Mouse (Mus musculus): ENCODE results near the gene Hist1h3f.
A peak's percentile ranks its signal among the peaks of the same experiment; 100 is the strongest.
"Not testable (repeated sequence)": the region's sequence is repeated elsewhere in the genome, so short reads cannot be mapped to it uniquely, and the experiment has no call there.

The Hist1h3f gene

DNA sequence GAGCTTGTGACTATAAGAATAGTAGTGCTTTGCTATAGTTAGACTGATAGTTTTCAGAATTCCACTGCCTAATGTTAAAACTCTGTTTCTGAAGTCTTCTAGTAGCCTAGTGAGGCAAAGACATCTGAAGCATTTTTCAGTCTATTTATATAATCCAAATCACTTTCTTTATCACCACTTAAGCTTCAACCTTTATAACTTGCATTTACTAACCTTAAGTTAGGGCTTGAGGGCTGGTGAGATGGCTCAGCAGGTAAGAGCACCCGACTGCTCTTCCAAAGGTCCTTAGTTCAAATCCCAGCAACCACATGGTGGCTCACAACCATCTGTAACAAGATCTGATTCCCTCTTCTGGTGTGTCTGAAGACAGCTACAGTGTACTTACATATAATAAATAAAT, 4.0 kb upstream of the Hist1h3f start:
- DNase-seq = not testable (repeated sequence)

- DNase-seq = no peak
Measured at GRCm38 (mm10) chr13:23541497-23541896, 2.4 kb upstream of the Hist1h3f start.

GRCm38 (mm10) chr13:23542225-23542980, 1.4 kb upstream of the Hist1h3f start:
- not testable (repeated sequence) for DNase-seq

GRCm38 (mm10) chr13:23542999-23543607, 749 bp upstream of the Hist1h3f start, which contains the start of gene Hist1h2bh:
Gene Hist1h2bh, minus strand, starts transcription at chr13:23543392.
- peak; percentile 69 for DNase-seq

GRCm38 (mm10) chr13:23544787-23545120, 902 bp downstream of the Hist1h3f start:
- DNase-seq = peak; percentile 45

DNA sequence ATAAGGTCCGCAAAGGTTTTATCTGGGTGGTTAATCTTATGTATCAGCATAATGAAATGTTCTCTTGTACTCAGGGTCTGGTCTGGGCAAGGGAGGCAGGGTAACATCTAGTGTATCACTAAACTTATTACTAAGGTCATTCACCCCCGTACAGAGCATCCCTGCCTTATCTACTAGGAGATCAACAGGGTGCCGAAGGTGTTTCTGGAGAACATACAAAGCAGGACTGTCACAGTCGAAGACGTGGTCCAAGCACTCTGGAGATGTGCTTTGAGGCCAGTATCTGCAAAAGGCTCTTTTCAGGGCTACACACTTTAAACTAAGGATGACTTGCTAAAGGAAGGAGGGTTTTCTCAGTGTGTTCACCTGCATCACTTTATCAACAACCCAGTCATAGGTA, 2.8 kb downstream of the Hist1h3f start:
- no peak for DNase-seq

- DNase-seq = no peak
Measured at GRCm38 (mm10) chr13:23550761-23551145, 6.9 kb downstream of the Hist1h3f start.

GRCm38 (mm10) chr13:23551146-23551834, 7.4 kb downstream of the Hist1h3f start, which contains the start of gene Hist1h4f:
Gene Hist1h4f, minus strand, starts transcription at chr13:23551648.
- DNase-seq = peak; percentile 87

DNA sequence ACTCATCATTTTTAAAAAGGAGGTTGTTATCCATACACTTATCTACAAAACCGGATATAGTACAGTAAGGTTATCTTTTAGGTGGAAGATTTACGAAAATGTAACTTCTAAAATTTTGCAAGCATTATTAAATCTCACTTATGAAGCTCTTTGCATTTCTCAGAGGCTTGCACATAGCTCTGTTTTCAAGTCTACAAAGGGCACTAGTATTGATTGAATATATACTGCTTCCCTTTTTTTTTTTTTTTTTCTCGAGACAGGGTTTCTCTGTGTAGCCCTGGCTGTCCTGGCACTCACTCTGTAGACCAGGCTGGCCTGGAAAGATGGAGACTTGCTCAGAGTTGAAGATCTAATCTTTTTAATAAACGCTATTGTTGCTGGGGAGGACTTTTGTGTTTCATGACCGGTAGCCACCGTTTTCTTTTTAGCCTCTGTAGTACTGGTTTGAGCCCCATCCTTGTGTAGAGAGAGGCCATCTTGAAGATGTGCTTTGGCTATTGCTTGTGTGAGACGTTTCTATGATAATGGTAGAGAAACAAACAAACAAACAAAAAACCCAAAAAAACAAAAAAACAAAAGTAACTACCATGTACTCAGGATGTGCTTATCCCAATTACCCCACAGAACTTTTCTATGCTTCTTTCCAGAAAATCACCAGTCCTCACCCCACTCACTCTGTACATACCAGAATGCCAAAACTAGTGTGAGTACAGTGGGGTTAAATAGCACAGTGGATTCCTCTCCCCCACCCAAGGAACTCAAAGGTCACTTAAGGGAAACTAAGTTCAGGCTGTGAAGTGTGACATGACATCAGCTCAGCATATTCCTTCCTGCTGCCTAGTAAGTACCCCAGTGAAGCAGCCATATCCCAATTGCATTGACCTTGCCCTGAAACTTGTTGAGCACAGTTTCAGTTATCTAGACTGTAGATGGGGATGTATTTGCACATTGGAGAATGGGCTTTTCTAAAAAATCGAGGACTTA, 8.4 kb downstream of the Hist1h3f start:
- DNase-seq = no peak

GRCm38 (mm10) chr13:23552962-23553361, 9.1 kb downstream of the Hist1h3f start, which contains the start of gene Hist1h1d:
Gene Hist1h1d, plus strand, starts transcription at chr13:23553262.
- no peak for DNase-seq

- no peak for DNase-seq
Measured at GRCm38 (mm10) chr13:23554393-23554792, 10.5 kb downstream of the Hist1h3f start.

GRCm38 (mm10) chr13:23554925-23555838, 11.3 kb downstream of the Hist1h3f start:
- DNase-seq = peak; percentile 92

GRCm38 (mm10) chr13:23555839-23556416, 12.1 kb downstream of the Hist1h3f start:
- DNase-seq = peak; percentile 60

- no peak for DNase-seq
Measured at GRCm38 (mm10) chr13:23556906-23557305, 13.1 kb downstream of the Hist1h3f start.

- not testable (repeated sequence) for DNase-seq
Measured at GRCm38 (mm10) chr13:23560699-23561098, 16.8 kb downstream of the Hist1h3f start.

DNA sequence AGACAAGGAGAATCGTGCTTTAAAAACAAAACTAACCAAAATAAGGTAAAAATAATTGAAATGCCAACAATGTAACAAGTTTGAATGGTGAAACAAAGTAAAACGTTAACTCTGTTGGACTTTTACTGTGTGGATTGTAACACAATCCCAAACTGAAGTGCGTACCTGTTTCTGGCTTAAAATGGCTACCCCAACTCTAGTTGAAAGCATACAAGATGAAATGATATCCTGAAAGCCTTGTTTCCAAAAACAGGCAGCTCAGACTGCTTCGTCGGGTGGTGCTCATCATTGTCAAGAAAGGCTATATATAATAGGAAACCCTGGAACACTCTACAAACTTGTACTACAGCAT, 17.7 kb downstream of the Hist1h3f start:
- not testable (repeated sequence) for DNase-seq

GRCm38 (mm10) chr13:23561883-23562659, 18.2 kb downstream of the Hist1h3f start, which contains the start of gene Hist1h3e:
Gene Hist1h3e, minus strand, starts transcription at chr13:23562369.
- DNase-seq = peak; percentile 89

- peak; percentile 41 for DNase-seq
Measured at GRCm38 (mm10) chr13:23562699-23563462, 19.0 kb downstream of the Hist1h3f start.

DNA sequence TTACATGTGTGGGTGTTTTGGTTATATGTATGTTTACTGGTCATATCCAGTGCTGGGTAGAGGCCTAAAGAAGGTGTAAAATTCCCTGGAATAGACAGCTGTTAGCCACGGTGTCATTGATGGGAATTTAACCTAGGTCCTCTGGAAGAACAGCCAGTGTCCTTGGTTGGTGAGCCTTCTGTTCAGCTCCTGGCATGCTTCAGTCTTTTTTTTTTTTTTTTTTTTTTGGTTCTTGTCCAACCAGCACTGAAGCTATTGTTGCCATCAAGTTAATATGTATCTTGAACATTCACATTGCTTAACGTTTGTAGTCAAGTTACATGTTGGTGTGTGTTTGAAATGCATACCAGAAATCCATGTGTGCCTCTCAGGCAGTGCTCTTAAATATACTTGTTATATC, 20.6 kb downstream of the Hist1h3f start:
- no peak for DNase-seq
